Comparison of ENCODE assay signal across 11 mouse cellular contexts in the genomic region with DNA sequence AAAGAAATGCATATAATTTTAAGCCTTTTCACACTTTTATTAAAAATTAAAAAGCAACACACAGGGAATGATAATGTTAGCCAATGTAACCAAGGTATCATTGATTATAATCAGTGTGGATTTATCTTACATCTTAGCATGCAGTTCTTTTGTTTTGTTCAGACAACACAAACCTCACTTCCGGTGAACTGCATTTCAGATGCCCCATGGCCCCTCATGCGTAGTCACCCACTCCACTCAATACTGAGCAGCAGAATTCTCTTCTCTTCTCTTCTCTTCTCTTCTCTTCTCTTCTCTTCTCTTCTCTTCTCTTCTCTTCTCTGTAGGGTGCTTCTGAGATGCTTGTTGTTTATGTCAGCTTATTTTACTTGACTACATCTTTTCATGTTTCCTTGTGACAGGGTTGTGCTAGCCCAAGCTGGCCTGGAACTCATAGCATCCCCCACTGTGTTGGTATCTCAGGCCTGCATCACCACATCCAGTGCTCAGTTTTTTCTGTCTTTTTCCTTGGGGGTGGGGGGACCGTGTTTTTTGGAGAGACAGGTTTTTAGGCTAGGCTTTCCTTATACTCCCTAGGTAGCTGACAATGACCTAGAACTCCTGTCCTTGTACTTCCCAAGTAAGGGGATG.
DNase-seq lines count a peak whose midpoint lies in the region; ATAC-seq and TF ChIP-seq lines count a peak whose summit lies in the region.
"Had no signal": no experiment of that assay in that cellular context is flagged by ENCODE, and none has a peak within 500 bp of the region (broad histone marks: within the 10 kb centered on the region; RNA-seq: fewer than 3 reads in every experiment).

No protein-coding gene starts in this region.

- no peak overlapping the region for H3K4me2 ChIP-seq in embryonic facial prominence, embryonic 13.5 days
- no peak overlapping the region for H3K4me2 ChIP-seq in hindbrain, embryonic 11.5 days (replicated peaks; ENCODE audit: low read depth, low read length)
- H3K4me2 ChIP-seq in hindbrain, embryonic 12.5 days (replicated peaks), result no peak overlapping the region
- H3K4me2 ChIP-seq in intestine, postnatal 0 days (replicated peaks; ENCODE audit: low read depth), result no peak overlapping the region

- peaks cover 32% of the 10 kb centered on the region for H3K4me1 ChIP-seq in embryonic facial prominence, embryonic 13.5 days
- peaks cover 50% of the 10 kb centered on the region for H3K4me1 ChIP-seq in embryonic facial prominence, embryonic 10.5 days
- H3K4me1 ChIP-seq in hindbrain, embryonic 11.5 days (replicated peaks; ENCODE audit: control insufficient read depth, insufficient read depth, low read length), result no peaks in the 10 kb centered on the region
- peaks cover 23% of the 10 kb centered on the region for H3K4me1 ChIP-seq in hindbrain, embryonic 12.5 days
- peaks cover 15% of the 10 kb centered on the region; the same call in 1 of the 2 replicates for H3K4me1 ChIP-seq in intestine, postnatal 0 days (replicated peaks; ENCODE audit: control insufficient read depth, insufficient read depth, low read length)

- H3K9me3 ChIP-seq in embryonic facial prominence, embryonic 13.5 days, result no peaks in the 10 kb centered on the region
- H3K9me3 ChIP-seq in embryonic facial prominence, embryonic 10.5 days, result no peaks in the 10 kb centered on the region
- H3K9me3 ChIP-seq in hindbrain, embryonic 11.5 days (ENCODE audit: control insufficient read depth, low read length), result no peaks in the 10 kb centered on the region
- no peaks in the 10 kb centered on the region for H3K9me3 ChIP-seq in hindbrain, embryonic 12.5 days (replicated peaks)
- no peaks in the 10 kb centered on the region for H3K9me3 ChIP-seq in intestine, postnatal 0 days (ENCODE audit: control insufficient read depth)

- DNase-seq in embryonic facial prominence, embryonic 10.5 days (ENCODE audit: low spot score), result no peak
- peak; percentile 16 for DNase-seq in hindbrain, embryonic 11.5 days (ENCODE audit: low spot score)
- peak; percentile 65 for DNase-seq in CD4-positive helper T cell, adult 2 months (ENCODE audit: low read depth, low spot score)
- DNase-seq in testis, postnatal 14 days (ENCODE audit: low spot score), result no peak
- no peak for DNase-seq in gastrocnemius, adult 18-20 months (ENCODE audit: low spot score)
- DNase-seq: gastrocnemius, postnatal 25 days; right cerebral cortex, adult 18-20 months had no signal

- ATAC-seq in embryonic facial prominence, embryonic 13.5 days (ENCODE audit: insufficient number of reproducible peaks, insufficient read depth, low FRiP score, low TSS enrichment, low read depth), result no peak
- no peak for ATAC-seq in hindbrain, embryonic 11.5 days (ENCODE audit: low FRiP score)
- no peak for ATAC-seq in hindbrain, embryonic 12.5 days (ENCODE audit: low FRiP score)
- no peak for ATAC-seq in intestine, postnatal 0 days

- no peaks in the 10 kb centered on the region for H3K27me3 ChIP-seq in embryonic facial prominence, embryonic 13.5 days
- H3K27me3 ChIP-seq in embryonic facial prominence, embryonic 10.5 days (replicated peaks; ENCODE audit: low read depth, poor library complexity, severe bottlenecking), result no peaks in the 10 kb centered on the region
- no peaks in the 10 kb centered on the region for H3K27me3 ChIP-seq in hindbrain, embryonic 11.5 days (ENCODE audit: control insufficient read depth, insufficient read depth, low read length)
- no peaks in the 10 kb centered on the region for H3K27me3 ChIP-seq in hindbrain, embryonic 12.5 days
- no peaks in the 10 kb centered on the region for H3K27me3 ChIP-seq in intestine, postnatal 0 days (replicated peaks; ENCODE audit: control insufficient read depth, insufficient read depth, low read length)
- H3K27me3 ChIP-seq: Patski had no signal

- no peak overlapping the region for H3K4me3 ChIP-seq in embryonic facial prominence, embryonic 13.5 days
- H3K4me3 ChIP-seq in embryonic facial prominence, embryonic 10.5 days, result no peak overlapping the region
- no peak overlapping the region for H3K4me3 ChIP-seq in hindbrain, embryonic 11.5 days (ENCODE audit: low read depth, low read length)
- no peak overlapping the region for H3K4me3 ChIP-seq in hindbrain, embryonic 12.5 days
- H3K4me3 ChIP-seq in intestine, postnatal 0 days (ENCODE audit: low read depth, low read length), result no peak overlapping the region

- H3K27ac ChIP-seq in embryonic facial prominence, embryonic 13.5 days, result peak overlapping the region; percentile 39
- no peak overlapping the region; the same call in 1 of the 2 replicates for H3K27ac ChIP-seq in embryonic facial prominence, embryonic 10.5 days (replicated peaks)
- 0 out of 2 replicates have a peak overlapping the region, but pooled peaks have one; percentile 33 for H3K27ac ChIP-seq in hindbrain, embryonic 11.5 days (ENCODE audit: low read depth, low read length)
- H3K27ac ChIP-seq in hindbrain, embryonic 12.5 days, result no peak overlapping the region
- H3K27ac ChIP-seq in intestine, postnatal 0 days (ENCODE audit: low read depth, low read length), result peak overlapping the region; percentile 30; the same call in 1 of the 2 replicates

- 57% methylated on average over 3 of the region's 3 CpGs for WGBS in embryonic facial prominence, embryonic 13.5 days
- 58% methylated on average over 3 of the region's 3 CpGs for WGBS in embryonic facial prominence, embryonic 10.5 days
- 48% methylated on average over 3 of the region's 3 CpGs for WGBS in hindbrain, embryonic 11.5 days
- 45% methylated on average over 3 of the region's 3 CpGs for WGBS in hindbrain, embryonic 12.5 days
- WGBS in intestine, postnatal 0 days, result 69% methylated on average over 3 of the region's 3 CpGs

- H3K36me3 ChIP-seq in embryonic facial prominence, embryonic 13.5 days, result no peaks in the 10 kb centered on the region
- no peaks in the 10 kb centered on the region for H3K36me3 ChIP-seq in embryonic facial prominence, embryonic 10.5 days (replicated peaks)
- no peaks in the 10 kb centered on the region for H3K36me3 ChIP-seq in hindbrain, embryonic 11.5 days (ENCODE audit: control insufficient read depth, insufficient read depth, low read length)
- H3K36me3 ChIP-seq in hindbrain, embryonic 12.5 days, result no peaks in the 10 kb centered on the region
- no peaks in the 10 kb centered on the region for H3K36me3 ChIP-seq in intestine, postnatal 0 days (ENCODE audit: control insufficient read depth, insufficient read depth)

- no peak for TF ChIP-seq CTCF in intestine, postnatal 0 days (IDR thresholded peaks at IDR 0.05; ENCODE audit: low read depth)

- no peak overlapping the region for H3K9ac ChIP-seq in embryonic facial prominence, embryonic 13.5 days
- no peak overlapping the region for H3K9ac ChIP-seq in hindbrain, embryonic 11.5 days (ENCODE audit: low read depth, low read length)
- no peak overlapping the region for H3K9ac ChIP-seq in hindbrain, embryonic 12.5 days
- H3K9ac ChIP-seq in intestine, postnatal 0 days (ENCODE audit: low read depth, low read length), result no peak overlapping the region

Comparison
In these comparisons a context has a peak if more than half of its experiments do, and no peak if none do; other contexts are left out.
1. H3K27ac ChIP-seq: peak in embryonic facial prominence, embryonic 13.5 days (single experiment), hindbrain, embryonic 11.5 days (single experiment) and intestine, postnatal 0 days (single experiment); none in embryonic facial prominence, embryonic 10.5 days (single experiment) and hindbrain, embryonic 12.5 days (single experiment).
2. DNase-seq: peak in hindbrain, embryonic 11.5 days (single experiment) and CD4-positive helper T cell, adult 2 months (single experiment); none in embryonic facial prominence, embryonic 10.5 days (single experiment), testis, postnatal 14 days (single experiment) and gastrocnemius, adult 18-20 months (single experiment).